Mouse (Mus musculus): ENCODE measurements at regions not wholly inside any gene's neighbourhood (a gene's known extent, or its start where the extent isn't known, plus 50 kb on each side); places are given as distances from the start of the nearest gene placed in this dataset.

GRCm38 (mm10) chr17:87550518-87551164, 85.1 kb upstream of the Epcam start:
- Histone ChIP-seq H3K27ac (ENCODE audit: control insufficient read depth, low read depth, low read length) (no peak overlapping the region), H3K36me3 (ENCODE audit: control insufficient read depth in 1 of 2, insufficient read depth in 2 of 2, low read length in 2 of 2) (no peaks in the 10 kb centered on the region), H3K9me3 (replicated peaks; ENCODE audit: insufficient read depth, low read length) (no peaks in the 10 kb centered on the region), H3K79me2 (ENCODE audit: control insufficient read depth, insufficient read depth, low read length, poor library complexity) (no peaks in the 10 kb centered on the region), H3K4me3 (ENCODE audit: control insufficient read depth in 1 of 2, insufficient read depth in 1 of 2, low read depth in 2 of 2, low read length in 2 of 2) (no peak overlapping the region; a peak in 1 of 4 replicates), H3K9ac (ENCODE audit: control insufficient read depth, low read depth, low read length, poor library complexity, severe bottlenecking) (no peak overlapping the region), H3K4me1 (ENCODE audit: control insufficient read depth in 1 of 2, insufficient read depth in 2 of 2, low read length in 2 of 2) (no peaks in the 10 kb centered on the region), H3K27me3 (ENCODE audit: control insufficient read depth in 1 of 2, insufficient read depth in 2 of 2, low read length in 2 of 2) (no peaks in the 10 kb centered on the region)
- TF ChIP-seq BHLHE40 (IDR thresholded peaks at IDR 0.05; ENCODE audit: borderline replicate concordance, low read depth, low read length) (no peak), MYC (IDR thresholded peaks at IDR 0.05; ENCODE audit: low read depth, low read length) (no peak), POLR2AphosphoS5 (IDR thresholded peaks at IDR 0.05; ENCODE audit: borderline replicate concordance, low read depth, low read length) (no peak; the same call in 1 of the 2 replicates), ZC3H11A (IDR thresholded peaks at IDR 0.05; ENCODE audit: low read depth, low read length) (no peak), MEF2A (IDR thresholded peaks at IDR 0.05; ENCODE audit: extremely low read depth, insufficient replicate concordance, low read depth, low read length, poor library complexity, severe bottlenecking) (no peak), GATA1 (IDR thresholded peaks at IDR 0.05; ENCODE audit: low read depth, low read length) (no peak), MXI1 (IDR thresholded peaks at IDR 0.05; ENCODE audit: low read depth, low read length) (no peak), ETS1 (IDR thresholded peaks at IDR 0.05; ENCODE audit: low read depth, low read length) (no peak), NRF1 (IDR thresholded peaks at IDR 0.05; ENCODE audit: insufficient read depth, low read depth, low read length, poor library complexity, severe bottlenecking) (no peak), CHD2 (IDR thresholded peaks at IDR 0.05; ENCODE audit: low read length) (no peak), TAL1 (IDR thresholded peaks at IDR 0.05; ENCODE audit: low read length) (no peak), TBP (IDR thresholded peaks at IDR 0.05; ENCODE audit: low read depth, low read length) (no peak), ZKSCAN1 (IDR thresholded peaks at IDR 0.05; ENCODE audit: low read depth, low read length) (no peak), RAD21 (IDR thresholded peaks at IDR 0.05; ENCODE audit: low read depth, low read length) (no peak), USF1 (IDR thresholded peaks at IDR 0.05; ENCODE audit: low read depth, low read length) (no peak), RCOR1 (IDR thresholded peaks at IDR 0.05; ENCODE audit: low read depth, low read length) (no peak), CHD1 (IDR thresholded peaks at IDR 0.05; ENCODE audit: low read depth, low read length) (no peak), SIN3A (IDR thresholded peaks at IDR 0.05; ENCODE audit: low read length) (no peak), UBTF (IDR thresholded peaks at IDR 0.05; ENCODE audit: borderline replicate concordance, insufficient read depth, low read depth, low read length) (no peak)
- DNase-seq (ENCODE audit: low read depth, low spot score), result no peak

GRCm38 (mm10) chr17:87554561-87554960, 81.2 kb upstream of the Epcam start:
- Histone ChIP-seq H3K79me2 (ENCODE audit: control insufficient read depth, insufficient read depth, low read length, poor library complexity) (no peaks in the 10 kb centered on the region), H3K9me3 (replicated peaks; ENCODE audit: insufficient read depth, low read length) (no peaks in the 10 kb centered on the region), H3K4me1 (ENCODE audit: control insufficient read depth in 1 of 2, insufficient read depth in 2 of 2, low read length in 2 of 2) (peaks cover 0 to 2% of the 10 kb centered on the region in 2 experiments; a peak in 1 of 4 replicates), H3K36me3 (ENCODE audit: control insufficient read depth in 1 of 2, insufficient read depth in 2 of 2, low read length in 2 of 2) (no peaks in the 10 kb centered on the region), H3K4me3 (ENCODE audit: control insufficient read depth in 1 of 2, insufficient read depth in 1 of 2, low read depth in 2 of 2, low read length in 2 of 2) (no peak overlapping the region), H3K27ac (ENCODE audit: control insufficient read depth, low read depth, low read length) (no peak overlapping the region), H3K27me3 (ENCODE audit: control insufficient read depth in 1 of 2, insufficient read depth in 2 of 2, low read length in 2 of 2) (no peaks in the 10 kb centered on the region), H3K9ac (ENCODE audit: control insufficient read depth, low read depth, low read length, poor library complexity, severe bottlenecking) (no peak overlapping the region)
- DNase-seq (ENCODE audit: low read depth, low spot score), result no peak
- TF ChIP-seq POLR2A (IDR thresholded peaks at IDR 0.05; ENCODE audit: control insufficient read depth in 1 of 2, insufficient read depth in 1 of 2, low read depth in 1 of 2, low read length in 2 of 2, poor library complexity in 1 of 2) (no peak), ZKSCAN1 (IDR thresholded peaks at IDR 0.05; ENCODE audit: low read depth, low read length) (no peak), ZMIZ1 (IDR thresholded peaks at IDR 0.05; ENCODE audit: low read depth, low read length) (no peak), USF2 (IDR thresholded peaks at IDR 0.05; ENCODE audit: borderline replicate concordance in 1 of 2, insufficient read depth in 1 of 2, low read depth in 1 of 2, low read length in 2 of 2) (no peak), POLR2AphosphoS5 (IDR thresholded peaks at IDR 0.05; ENCODE audit: borderline replicate concordance, low read depth, low read length) (no peak), ETS1 (IDR thresholded peaks at IDR 0.05; ENCODE audit: low read depth, low read length) (no peak), SIN3A (IDR thresholded peaks at IDR 0.05; ENCODE audit: low read length) (no peak), CTCF (IDR thresholded peaks at IDR 0.05 in 2 of 3, conservative IDR thresholded peaks at IDR 0.05 in 1 of 3; ENCODE audit: control insufficient read depth in 1 of 3, insufficient read depth in 1 of 3, low read depth in 2 of 3, low read length in 3 of 3, poor library complexity in 1 of 3, severe bottlenecking in 1 of 3) (no peak), GATA1 (IDR thresholded peaks at IDR 0.05; ENCODE audit: low read depth, low read length) (no peak)

Measured in MEL (cell line).